Mouse (Mus musculus) v-Abl transformed pro-B cells (cell line): ENCODE measurements around the gene Ubl7.

ENCODE experiments used
- in situ Hi-C, 2 experiments: fragments of 400-800 bp; cut with MboI; formaldehyde crosslinking; loops; one replicate each; pipeline ENCODE4 v1.15.1; 2025; ENCODE audit not compliant: unreplicated experiment in 2 of 2

The Ubl7 gene

DNA sequence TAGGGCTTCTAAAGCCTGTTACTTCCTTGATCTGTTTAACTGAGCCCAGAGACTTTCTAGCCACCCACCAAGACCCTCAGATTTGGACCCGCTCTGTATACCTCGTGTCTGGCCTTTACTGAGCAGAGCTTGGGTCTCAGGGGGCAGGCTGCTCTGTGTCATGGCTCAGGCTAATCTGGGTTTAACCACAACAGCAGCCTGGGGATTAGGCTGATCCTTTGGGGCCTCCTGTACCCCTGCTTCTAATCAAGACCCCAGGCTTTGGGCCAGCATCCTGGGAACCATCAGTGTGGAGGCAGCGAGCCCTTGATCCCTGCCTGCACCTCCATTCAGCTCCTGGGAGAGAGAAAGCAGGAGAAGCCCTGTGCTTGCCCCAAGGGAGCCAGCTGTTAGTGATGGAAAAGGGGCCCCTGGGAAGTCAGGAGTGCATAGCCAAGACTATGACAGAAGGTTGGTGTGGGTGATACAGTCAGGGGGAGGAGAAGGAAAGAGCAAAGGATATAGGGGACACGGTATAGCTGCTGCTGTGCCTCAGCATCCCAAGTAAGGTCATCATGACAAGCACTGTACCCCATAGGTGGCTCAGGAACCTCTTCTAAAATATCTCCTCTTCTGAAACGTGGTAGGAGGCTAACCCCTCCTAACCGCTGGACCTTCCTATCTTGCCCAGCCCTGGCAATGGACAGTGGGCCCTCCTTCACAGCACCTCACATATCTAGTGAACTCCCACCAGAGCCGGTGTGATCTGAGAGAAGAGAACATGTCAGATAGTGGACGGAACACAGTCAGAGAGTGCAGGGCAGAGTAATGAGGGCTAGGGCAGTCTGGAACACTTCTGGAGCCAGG, 35.2 kb downstream of the Ubl7 start:
- in situ Hi-C loops, result no loop called here

DNA sequence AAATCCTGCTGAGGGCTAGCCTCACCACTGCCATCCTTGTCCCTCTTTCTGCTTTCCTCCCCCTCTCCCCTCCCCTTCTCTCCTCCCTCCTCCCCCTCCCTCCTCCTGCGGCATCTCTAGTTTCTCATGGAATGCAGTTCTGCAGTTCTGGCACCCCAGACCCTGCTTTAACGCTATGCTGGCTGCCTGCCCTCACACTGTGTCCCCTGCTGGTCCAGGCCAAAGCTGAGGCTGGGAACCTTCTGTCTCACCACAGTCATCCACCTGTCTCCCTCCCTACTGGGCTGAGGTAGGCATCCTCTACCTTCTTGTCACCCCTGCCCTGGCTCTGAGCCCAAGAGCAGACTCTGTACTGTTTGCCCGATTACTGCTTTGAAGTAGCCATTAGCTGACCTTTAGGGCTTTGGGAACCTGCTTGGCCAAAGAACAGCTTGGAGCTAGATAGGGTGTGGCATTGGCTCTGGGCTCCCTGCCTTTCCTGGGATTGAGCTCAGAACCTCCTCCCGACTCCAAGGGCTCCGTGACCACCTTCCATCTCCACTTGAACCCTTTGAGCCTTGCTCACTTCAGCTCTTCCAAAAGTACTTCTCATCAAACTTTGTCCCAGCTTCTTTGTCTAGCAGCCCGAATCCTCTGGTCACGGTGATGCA, 36.7 kb downstream of the Ubl7 start:
- in situ Hi-C loops, result no loop called here

DNA sequence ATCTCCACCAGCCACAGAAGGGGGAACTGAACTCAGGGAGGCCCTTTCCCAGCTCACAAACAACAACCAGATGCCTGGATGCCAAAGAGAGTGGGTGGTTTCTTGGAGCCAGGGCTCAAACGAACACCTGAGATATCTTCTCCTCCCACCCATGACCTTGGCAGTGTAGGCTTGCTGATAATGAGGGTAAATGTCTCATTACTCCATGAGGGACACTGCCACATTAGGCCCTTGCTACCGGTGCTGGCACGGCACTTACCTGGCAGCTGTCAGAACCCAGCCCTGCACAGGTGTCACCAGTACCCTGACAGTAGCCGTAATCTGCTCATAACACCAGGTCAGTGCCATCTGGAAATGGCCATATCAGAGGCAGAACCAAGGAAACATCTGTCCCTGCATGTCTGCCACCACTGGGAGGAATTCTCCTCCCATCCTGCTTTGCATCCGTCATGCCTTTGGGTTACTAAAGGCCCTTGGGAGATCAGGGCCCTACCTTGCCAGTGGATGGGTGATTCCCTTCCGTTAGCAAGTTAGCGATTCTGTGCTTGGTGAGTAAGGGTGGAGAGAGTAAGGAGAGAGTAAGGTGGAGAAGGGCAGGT, 37.7 kb downstream of the Ubl7 start:
- in situ Hi-C loops, result no loop called here

DNA sequence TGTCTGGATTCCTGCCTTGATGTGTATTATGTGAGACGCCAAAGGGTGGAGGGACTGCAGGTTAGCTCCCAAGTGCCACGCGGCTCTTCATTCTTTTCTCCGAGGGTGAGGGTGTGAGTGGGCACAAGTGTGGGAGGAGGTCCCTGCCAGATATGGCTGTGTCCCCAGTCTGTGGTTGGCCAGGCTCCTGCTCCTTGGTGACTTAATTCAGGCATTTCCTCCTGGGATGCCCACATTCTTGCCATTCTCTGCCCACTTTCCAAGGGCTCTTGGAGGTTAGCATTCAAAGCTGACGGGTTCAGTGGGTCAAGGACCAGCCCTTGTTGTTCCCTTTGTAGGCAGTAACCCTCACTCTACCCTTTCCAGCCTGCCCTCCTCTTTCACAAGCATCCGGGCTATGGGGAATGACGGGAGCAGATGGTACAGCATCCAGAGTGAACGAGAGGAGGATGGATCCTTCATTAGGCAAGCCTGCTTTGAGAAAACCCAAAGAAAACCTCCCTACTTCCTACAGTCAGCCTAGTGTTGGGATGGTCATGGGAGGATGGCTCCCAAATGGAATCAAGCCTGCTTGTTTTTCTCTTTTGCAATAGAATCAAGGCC, 38.4 kb downstream of the Ubl7 start:
- in situ Hi-C loops, result no loop called here

DNA sequence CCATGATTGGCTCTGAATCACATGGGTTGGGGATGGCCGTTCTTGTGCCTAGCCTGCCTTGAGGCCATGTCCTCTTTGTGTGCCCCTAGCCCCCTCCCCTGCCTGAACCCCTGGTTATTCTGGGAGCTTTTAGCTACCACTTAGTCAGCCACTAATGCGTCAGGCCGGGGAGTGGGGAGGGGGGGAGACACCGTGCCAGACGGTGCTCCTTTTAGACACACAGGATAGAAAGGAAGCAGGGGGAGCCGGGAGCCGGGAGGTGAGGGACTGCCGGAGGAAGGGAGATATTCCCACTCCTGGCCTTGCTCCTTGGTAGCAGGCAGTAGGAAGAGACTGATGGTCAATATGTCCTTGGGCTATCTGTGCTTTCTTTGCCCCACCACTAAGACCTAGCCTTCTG, 39.1 kb downstream of the Ubl7 start:
- in situ Hi-C loops, result no loop called here

DNA sequence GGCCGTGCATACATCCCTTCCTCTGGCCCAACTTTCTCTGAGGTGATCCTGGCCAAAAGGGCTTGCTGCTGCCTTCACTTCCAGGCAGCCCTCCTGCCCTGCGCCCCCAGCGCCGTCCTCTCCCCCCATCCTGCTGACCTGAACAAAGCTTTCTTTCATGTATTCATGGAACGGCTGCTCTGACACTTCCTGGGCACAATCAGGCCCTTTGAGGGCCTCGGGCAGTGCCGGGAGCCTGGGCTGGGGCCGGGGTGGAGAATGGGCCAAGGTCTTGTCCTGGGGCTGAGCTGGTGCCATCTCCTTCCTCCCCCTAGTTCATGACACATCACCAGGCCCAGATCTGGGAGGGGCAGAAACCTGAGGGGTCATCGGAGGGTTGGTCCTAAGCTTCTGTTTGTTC, 39.7 kb downstream of the Ubl7 start:
- in situ Hi-C loops, result no loop called here

DNA sequence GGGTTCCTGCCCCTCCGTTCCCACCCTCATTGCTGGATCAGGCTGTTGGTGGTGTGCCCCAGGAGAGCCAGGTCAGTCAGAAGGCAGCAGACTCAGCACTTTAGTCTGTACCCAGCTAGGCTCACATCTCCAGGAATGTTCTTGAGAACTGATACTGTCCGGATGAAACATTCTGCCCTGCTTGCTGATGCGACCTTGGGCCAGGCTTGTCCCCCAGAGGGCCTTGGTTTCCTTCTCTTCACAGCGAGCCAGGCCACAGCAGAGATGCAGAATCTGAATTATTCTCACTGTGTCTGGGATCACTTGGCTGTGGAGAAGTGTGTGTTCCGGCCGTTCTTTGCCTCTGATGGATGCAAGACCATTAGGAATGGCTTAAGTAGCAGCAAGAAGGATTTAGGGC, 41.2 kb downstream of the Ubl7 start:
- in situ Hi-C loops, result no loop called here

DNA sequence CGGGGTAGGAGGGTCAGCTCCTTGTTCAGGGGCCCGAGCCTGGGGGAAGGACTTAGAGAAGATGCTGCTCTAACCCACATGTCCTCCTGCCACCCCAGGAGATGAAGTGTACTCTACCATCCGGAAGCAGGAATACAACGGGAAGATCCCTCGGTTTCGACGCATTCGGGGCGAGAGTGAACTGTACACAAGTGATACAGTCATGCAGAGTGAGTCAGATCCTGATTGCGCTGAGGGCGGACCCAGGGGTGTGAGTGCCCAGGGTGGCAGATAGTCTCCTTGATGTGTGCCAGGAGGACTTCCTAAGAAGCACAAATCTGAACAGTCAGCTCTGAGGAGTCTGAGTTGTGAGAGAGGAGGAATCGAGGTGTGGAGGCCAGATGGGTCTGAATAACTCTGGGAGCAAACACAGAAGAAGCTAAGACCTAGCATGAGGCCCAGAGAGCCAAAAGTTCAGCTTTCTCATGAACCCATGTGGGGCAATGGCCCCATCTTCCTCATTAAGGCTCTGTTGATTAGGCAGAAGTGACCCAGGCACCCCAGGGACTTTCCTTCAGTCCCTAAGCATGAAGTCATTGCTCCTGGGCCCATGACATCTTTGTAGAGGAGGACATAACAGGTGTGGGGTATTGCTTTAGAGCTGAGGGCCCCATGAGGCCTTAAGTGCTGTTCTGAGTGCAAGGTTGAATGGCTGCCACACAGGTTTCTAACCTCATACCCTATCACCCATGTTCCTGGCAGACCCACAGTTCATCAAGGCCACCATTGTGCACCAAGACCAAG, 44.4 kb downstream of the Ubl7 start:
- in situ Hi-C loops, result no loop called here

DNA sequence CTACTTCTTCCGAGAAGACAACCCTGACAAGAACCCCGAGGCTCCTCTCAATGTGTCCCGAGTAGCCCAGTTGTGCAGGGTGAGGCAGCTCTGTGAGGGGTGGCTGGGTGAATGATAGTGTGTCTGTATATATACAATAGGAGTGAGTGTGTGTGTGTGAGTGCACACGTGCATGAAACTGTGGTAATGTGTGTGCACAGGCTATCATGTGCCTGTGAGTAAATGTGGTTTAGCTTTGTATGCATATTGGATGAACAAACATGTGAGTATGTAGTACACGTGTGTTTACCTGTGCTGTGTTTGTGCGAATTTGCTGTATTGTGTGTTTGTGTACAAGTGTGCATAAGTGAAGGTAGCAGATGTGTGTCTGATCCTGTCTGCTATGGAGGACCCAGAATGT, 45.0 kb downstream of the Ubl7 start:
- in situ Hi-C loops, result no loop called here

DNA sequence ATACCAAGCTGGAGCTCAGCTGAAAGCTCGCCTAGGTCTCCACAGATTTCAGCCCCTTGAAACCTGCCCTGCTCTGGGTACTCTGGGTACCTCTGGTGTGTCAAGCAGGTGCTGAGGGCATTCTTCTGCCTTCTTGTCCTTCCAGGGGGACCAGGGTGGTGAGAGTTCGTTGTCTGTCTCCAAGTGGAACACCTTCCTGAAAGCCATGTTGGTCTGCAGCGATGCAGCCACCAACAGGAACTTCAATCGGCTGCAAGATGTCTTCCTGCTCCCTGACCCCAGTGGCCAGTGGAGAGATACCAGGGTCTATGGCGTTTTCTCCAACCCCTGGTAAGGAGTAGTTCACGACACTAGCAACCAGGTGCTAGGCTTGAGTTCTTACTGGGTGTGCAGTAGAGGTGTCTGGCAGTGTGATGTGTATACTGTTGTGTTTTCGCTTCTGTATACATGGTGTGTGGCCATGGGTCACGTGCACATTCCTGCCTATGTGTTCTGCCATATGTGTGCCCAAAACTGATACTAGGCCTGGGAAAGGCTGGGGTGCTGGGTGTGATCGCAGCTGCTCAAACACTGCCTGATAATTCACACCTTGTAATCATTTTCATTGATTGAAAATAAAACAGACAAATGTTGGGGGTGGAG, 45.5 kb downstream of the Ubl7 start:
- in situ Hi-C loops, result no loop called here

DNA sequence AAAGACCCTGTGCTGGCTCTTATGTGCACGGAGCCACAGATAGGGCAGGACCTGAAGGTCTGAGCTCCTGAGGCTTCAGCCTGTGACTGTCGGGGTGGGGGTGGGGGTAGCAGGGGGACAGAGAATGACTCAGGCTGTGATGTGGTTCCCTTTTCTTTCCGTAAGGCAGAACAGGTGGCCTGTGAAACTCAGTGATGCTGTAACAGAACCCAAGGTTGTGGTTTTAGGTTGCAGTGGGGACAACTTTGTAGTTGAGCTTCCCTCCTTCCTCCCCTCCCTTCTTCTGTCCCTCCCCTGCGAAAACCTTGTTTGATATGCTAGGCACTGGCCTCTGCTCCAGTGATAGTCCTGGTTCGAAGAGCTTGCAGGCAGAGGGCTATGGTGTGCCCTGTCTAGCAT, 46.1 kb downstream of the Ubl7 start:
- in situ Hi-C loops, result no loop called here

DNA sequence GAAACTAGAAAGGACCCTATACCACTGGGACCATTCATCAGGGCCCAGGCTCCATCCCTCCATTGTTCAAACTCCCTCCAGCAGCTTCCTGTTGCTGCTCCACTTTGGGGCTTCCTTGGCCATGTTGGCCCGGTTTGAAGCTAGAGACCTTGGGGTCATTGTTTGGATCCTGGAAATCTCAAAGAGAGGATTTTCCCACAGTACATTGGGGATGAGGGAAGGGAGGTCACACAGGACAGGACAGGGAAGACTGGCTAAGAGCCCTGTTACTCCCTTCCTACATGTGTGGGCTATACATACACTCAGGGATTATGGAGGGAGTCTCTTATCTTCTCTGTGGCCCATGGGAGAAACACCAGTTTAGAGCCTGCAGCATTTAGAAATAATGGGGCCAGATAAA, 47.8 kb downstream of the Ubl7 start:
- in situ Hi-C loops, result no loop called here

DNA sequence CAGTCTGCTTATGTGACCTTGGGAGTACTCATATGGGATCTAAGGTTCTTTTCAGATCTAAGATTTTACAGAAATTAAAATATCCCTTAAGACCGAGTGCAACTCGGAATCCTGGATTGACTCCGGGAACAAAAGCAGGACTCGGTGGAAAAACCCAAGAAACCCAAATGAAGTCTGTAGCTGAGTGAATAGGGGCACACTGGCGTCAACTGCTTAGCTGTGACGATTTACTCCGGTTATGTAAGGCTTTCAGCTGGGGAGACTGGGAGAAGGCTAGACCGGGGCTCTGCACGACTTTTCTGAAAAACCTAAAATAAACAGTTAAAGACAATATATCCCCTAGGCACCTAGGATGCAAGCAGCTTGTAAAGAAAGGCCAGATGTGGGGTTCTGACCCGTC, 48.6 kb downstream of the Ubl7 start:
- in situ Hi-C loops, result no loop called here

DNA sequence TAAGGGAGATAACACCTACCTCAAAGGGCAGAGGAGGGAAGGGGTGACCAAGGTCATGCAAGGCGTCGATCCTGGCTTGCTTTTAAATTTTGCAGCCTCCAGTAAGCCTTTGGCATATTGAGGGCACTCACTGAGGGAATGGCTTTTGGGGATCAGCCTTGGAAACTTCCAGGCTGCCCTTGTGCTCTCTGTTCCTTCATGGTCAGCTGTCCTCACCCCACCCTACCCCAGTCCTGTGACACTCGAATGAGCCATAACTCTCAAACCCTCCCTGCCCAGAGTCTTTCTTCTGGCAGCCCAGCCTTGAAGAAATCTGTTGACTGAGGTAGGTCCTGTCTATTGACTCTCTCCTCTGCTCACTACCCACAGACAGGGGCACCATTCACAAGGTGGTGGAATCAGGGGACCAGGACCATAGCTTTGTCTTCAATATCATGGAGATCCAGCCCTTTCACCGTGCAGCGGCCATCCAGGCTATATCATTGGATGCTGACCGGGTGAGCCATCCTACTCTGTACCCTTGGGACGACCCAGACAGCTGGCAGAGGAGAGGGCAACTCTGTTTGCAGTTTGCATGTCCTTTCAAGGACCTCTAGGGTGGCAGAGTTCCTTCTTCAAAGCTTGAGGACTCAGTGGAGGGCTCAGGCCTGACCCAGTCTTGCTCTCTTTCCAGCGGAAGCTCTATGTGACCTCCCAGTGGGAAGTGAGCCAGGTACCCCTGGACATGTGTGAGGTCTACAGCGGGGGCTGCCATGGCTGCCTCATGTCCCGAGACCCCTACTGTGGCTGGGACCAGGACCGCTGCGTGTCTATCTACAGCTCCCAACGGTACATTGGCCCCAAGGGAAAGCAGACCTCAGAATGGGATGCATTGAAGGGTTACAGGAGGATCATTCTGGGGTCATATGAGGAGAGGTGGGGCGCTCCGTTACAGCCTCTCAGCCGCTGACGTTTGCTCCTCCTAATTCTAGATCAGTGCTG, 49.4 kb downstream of the Ubl7 start:
- in situ Hi-C loops, result no loop called here

DNA sequence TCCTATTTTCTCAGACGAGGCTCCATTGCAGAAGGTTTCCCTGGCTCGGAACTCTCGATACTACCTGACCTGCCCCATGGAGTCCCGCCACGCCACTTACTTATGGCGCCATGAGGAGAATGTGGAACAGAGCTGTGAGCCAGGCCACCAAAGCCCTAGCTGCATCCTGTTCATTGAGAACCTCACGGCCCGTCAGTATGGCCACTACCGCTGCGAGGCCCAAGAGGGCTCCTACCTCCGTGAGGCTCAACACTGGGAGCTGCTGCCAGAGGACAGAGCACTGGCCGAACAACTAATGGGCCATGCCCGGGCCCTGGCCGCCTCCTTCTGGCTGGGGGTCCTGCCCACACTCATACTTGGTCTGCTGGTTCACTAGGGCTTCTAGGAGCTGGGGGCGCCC, 50.4 kb downstream of the Ubl7 start:
- in situ Hi-C loops, result no loop called here

DNA sequence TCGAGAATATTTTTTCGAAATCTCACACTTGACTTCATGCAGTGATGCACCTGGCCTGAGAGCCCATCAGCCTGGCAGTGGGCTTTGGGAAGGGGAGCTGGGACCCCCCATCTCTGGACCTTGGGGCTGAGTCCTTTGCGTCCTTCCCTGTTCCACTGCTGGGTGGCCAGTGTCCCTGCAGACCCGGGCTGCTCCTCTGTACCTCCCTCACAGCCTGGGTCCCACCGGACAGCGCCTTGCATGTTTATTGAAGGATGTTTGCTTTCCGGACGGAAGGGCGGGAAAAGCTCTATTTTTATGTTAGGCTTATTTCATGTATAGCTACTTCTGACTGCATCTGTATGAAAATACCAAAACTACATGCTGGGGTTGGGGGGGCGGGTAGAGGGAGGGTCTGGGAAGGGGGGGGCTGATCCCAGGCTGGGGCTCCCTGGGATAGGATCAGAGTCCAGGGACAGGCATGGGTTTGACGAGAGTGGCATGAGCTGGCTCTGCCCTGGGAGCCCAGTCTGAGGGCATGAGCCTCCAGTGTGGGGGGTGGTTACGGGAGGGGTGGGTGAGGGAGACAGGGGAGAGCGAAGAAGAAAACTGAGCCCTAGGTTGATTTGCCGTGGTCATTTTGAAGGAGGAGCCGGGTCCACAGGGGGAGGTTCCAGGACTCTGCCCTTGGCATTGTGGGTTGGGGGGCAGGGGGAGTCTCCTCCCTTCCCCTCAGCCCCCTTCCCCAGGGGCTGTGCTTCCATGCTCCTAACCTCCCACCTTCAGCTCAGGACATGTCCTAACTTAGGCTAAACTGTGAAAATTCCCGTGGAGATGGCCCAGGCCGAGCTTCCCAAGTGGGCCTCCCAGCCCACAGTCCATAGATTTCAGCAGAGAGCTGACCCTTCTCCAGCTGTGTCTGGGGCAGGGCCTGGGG, 51.3 kb downstream of the Ubl7 start:
- in situ Hi-C loops, result no loop called here

DNA sequence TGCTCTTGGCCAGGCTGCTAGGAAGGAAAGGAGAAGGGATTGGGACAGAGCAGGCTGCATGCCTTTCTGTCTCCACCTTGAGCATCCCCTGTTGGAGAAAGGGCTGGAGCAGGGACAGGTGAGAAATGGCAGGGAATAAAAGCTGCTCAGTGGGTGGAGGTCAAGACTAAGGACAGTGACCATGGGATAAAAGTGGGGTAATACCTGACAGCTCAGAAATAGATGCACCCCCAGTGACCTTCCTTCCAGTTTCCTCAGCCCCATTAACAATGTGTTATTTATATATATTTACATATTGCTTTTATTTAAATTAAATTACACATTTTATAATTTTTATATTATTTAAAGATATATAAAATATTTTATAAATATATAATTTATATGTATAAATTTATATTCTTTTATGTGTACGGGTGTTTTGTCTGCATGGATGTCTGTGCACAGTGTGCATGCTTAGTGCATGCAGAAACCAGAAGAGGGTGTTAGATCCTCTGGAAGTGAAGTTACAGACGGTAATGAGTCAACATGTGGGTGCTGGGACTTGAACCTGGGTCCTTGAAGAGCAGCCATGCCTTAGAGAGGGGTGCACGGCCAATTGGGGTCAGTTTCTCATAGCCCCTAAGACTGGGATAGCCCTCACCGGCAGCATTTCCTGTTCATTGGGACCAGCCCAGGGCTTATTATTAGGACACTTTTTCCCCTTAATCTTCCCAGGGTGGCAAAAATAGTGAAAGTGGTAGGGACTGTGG, 52.6 kb downstream of the Ubl7 start:
- in situ Hi-C loops, result no loop called here
